Mouse (Mus musculus) lung, adult 2 months (tissue): ENCODE results near the gene Zbtb1. TPM values are rescaled to one million over a fixed set of nuclear protein-coding genes. Genes with fewer than 3 reads are reported as not detected.

Experiments used
- DNase-seq: peaks from one replicate; pipeline ENCODE4 v3.0.0; 2022
- H3K4me1 ChIP-seq: fragments of 200-500 bp; 2 replicates; pipeline ENCODE4 v1.6.1; 2011; ENCODE audit warnings: low read length; ENCODE audit not compliant: control insufficient read depth, insufficient read depth
- H3K4me3 ChIP-seq: fragments of 200-500 bp; replicated peaks from 2 replicates; pipeline ENCODE3; 2011; ENCODE audit warnings: low read depth, mild to moderate bottlenecking, control low read depth, low read length; ENCODE audit errors: extremely low read depth
- CTCF ChIP-seq: fragments of 200-500 bp; IDR thresholded peaks from 2 replicates; pipeline ENCODE4 v1.5.1; 2011; ENCODE audit warnings: mild to moderate bottlenecking, low read length, control low read depth; ENCODE audit not compliant: insufficient read depth
- POLR2A ChIP-seq: fragments of 200-500 bp; IDR thresholded peaks from 2 replicates; pipeline ENCODE4 v1.6.1; 2011; ENCODE audit warnings: low read depth, mild to moderate bottlenecking, control low read depth, low read length, borderline replicate concordance; ENCODE audit errors: extremely low read depth
- WGBS: fragments of 180-500 bp; shearing (Covaris S2); methylation state at CpG from one replicate; pipeline ENCODE4 v1.1.7; 2018; 5-methylcytosine and 5-hydroxymethylcytosine counted together
- polyA plus RNA-seq: library from polyadenylated mRNA; depleted of rRNA; stranded (reverse); fragments of >200 nt; gene quantifications from 2 replicates; pipeline ENCODE4 v1.2.3, GENCODE M21; 2012

Gene Zbtb1
- polyA plus RNA-seq, 1 experiment, result 2.2 TPM

GRCm38 (mm10) chr12:76345759-76346455 is 24.2 kb upstream of the Zbtb1 start:
- peaks cover 1% of the 10 kb centered on the region; the same call in 1 of the 2 replicates for H3K4me1 ChIP-seq
- no peak overlapping the region for H3K4me3 ChIP-seq
- DNase-seq, result no peak
- 63% methylated on average over 6 of the region's 6 CpGs for WGBS
- TF ChIP-seq POLR2A, result no peak
- 0 out of 2 replicates have a peak, but pooled peaks have one; percentile 39 for TF ChIP-seq CTCF

DNA sequence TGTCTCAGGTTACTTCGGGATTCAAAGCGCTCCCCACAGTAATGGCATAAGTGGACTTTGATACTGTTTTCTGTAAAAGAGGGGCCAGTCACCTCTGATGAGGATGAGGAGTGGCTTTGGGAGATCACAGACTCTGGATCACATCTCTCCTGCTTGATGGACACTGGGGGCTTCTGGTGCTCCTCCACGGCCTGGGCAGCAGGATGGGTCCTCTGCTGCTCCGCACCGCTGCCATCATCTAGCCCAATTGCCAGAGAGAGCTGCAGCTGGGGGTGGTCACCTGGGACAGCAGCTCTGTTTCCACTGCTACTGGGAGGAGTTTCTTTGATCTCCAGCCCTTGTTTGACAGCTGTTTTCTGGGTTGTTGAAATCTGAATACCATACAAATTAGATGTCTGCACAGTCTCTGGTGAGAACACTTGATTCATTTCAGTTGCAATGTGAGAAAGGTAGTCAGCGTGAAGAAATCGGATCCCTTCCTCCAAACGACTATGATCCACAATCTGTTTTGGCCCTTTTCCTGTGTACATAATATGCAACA is 20.3 kb upstream of the Zbtb1 start:
- Histone ChIP-seq H3K4me3 (no peak overlapping the region), H3K4me1 (no peaks in the 10 kb centered on the region)
- DNase-seq, result no peak
- 77% methylated on average over 8 of the region's 8 CpGs for whole genome bisulfite sequencing
- TF ChIP-seq CTCF, result no peak
- TF ChIP-seq POLR2A, result no peak

DNA sequence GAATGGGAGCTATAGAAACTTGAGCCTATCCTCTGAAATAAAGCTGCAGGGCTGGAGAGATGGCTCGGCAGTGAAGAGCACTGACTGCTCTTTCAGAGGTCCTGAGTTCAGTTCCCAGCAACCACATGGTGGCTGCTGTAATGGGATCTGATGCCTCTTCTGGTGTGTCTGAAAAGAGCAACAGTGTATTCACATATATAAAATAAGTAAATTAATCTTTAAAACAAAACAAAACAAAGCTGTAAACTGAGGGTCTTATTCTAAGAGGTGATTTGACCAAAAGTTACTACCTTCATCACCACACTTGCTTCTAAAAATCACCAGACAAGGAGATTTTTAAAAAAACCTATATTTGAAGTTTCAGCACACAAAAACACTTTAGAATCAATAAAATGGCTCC is 9.2 kb upstream of the Zbtb1 start:
- Histone ChIP-seq H3K4me1 (no peaks in the 10 kb centered on the region), H3K4me3 (no peak overlapping the region)
- DNase-seq, result no peak
- TF ChIP-seq POLR2A, result no peak
- TF ChIP-seq CTCF, result no peak
- WGBS, result 88% methylated on average over 1 of the region's 1 CpGs

GRCm38 (mm10) chr12:76361405-76362302 is 8.4 kb upstream of the Zbtb1 start:
- no peaks in the 10 kb centered on the region for H3K4me1 ChIP-seq
- TF ChIP-seq POLR2A (no peak), CTCF (no peak)
- DNase-seq, result no peak
- WGBS, result 59% methylated on average over 9 of the region's 9 CpGs
- H3K4me3 ChIP-seq, result no peak overlapping the region

DNA sequence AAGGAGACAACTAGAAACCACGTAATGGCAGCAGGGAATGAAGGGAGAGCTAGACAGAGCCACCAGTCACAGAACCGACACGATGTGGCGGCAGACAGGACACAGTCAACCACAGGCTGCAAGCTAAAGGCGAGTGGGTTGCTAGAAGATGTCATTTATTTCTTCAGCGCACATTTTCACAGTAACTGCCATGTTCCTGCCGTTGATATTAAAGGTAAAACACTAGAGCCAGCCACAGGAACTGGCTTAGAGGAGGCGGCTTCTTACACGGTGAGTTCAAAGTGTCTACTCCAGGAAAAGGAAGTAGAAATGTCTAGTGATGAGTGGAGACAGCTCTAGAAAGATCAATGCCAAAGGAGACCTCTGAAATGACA is 7.8 kb upstream of the Zbtb1 start:
- Histone ChIP-seq H3K4me1 (no peaks in the 10 kb centered on the region; the same call in 1 of the 2 replicates), H3K4me3 (no peak overlapping the region)
- 60% methylated on average over 9 of the region's 9 CpGs for WGBS
- no peak for TF ChIP-seq CTCF
- no peak for TF ChIP-seq POLR2A
- no peak for DNase-seq

DNA sequence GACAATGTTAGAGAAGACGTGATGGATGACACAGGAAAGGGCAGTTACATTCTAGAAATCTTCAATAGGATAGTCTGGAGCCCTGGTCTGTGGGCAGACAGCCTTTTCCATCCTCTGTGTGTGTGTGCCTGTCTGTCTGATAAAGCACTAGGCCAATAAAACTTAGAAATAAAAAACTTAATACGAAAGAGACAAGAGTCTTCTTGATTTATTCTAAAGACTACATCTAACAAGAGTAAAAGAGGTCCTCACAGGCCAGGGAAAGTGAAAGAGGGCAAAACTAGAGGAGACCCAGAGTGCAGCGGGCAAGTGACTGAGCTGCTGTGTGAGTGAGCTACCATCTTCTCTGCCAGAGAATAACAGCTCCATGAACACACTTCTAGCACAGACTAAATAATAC is 3.8 kb upstream of the Zbtb1 start:
- Histone ChIP-seq H3K4me3 (no peak overlapping the region), H3K4me1 (peaks cover 3% of the 10 kb centered on the region; the same call in 1 of the 2 replicates)
- WGBS, result 72% methylated on average over 3 of the region's 3 CpGs
- TF ChIP-seq POLR2A (no peak), CTCF (no peak)
- no peak for DNase-seq

GRCm38 (mm10) chr12:76367096-76367995 is 2.7 kb upstream of the Zbtb1 start:
- TF ChIP-seq CTCF (no peak), POLR2A (no peak)
- H3K4me3 ChIP-seq, result no peak overlapping the region
- DNase-seq, result no peak
- peaks cover 6% of the 10 kb centered on the region; the same call in 1 of the 2 replicates for H3K4me1 ChIP-seq
- 35% methylated on average over 14 of the region's 14 CpGs for WGBS

DNA sequence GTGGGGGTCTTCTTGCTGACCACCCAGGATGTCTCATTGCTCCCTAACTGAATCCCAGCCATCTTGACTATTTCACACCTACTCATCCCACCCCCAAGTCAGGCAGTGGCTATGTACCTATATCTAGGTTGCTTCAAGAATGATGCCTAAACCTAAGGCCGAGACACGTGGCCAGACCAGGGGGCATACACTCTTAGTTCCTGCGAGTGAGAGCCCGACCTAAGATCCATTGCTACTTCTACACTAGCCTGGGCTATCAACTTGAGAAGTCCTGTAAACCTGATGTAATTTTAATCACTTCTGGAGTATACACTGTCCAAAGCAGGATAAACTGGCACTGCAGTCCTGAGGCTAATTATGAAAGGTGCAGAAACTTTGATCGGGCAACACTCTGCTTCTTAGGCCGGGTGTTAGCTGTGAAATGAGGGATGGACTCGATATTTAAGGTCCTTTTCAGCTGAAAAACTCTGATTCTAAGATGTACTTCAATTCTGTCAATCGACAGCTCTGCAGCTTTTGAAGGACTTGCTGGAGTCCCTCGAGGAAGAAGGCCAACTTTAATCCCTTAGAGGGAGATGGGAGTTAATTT is 1.8 kb upstream of the Zbtb1 start:
- TF ChIP-seq POLR2A, result no peak
- TF ChIP-seq CTCF, result no peak
- WGBS, result 23% methylated on average over 9 of the region's 9 CpGs
- peak overlapping the region; percentile 89 for H3K4me3 ChIP-seq
- no peak for DNase-seq
- peaks cover 13% of the 10 kb centered on the region; the same call in 1 of the 2 replicates for H3K4me1 ChIP-seq

- no peak for DNase-seq
- WGBS, result 4% methylated on average over 26 of the region's 26 CpGs
- Histone ChIP-seq H3K4me1 (peaks cover 13% of the 10 kb centered on the region; the same call in 1 of the 2 replicates), H3K4me3 (peak overlapping the region; percentile 89)
- TF ChIP-seq POLR2A, result no peak
- no peak for TF ChIP-seq CTCF
Observed at GRCm38 (mm10) chr12:76368790-76369205, 1.3 kb upstream of the Zbtb1 start.
